Mouse (Mus musculus) erythroblast, embryonic 14.5 days (primary cell): ENCODE measurements around the gene Sphk2. TPM values are rescaled to one million over a fixed set of nuclear protein-coding genes. Genes with fewer than 3 reads are reported as not detected.
"Not testable (repeated sequence)": the region's sequence is repeated elsewhere in the genome, so short reads cannot be mapped to it uniquely, and the experiment has no call there.

Experiments used
- H3K27me3 ChIP-seq: 2 replicates; pipeline ENCODE4 v1.6.1; 2012; ENCODE audit warnings: inconsistent platforms; ENCODE audit not compliant: control insufficient read depth
- H3K36me3 ChIP-seq: 2 replicates; pipeline ENCODE4 v1.6.1; 2012; ENCODE audit warnings: mild to moderate bottlenecking, inconsistent platforms; ENCODE audit not compliant: control insufficient read depth
- H3K4me1 ChIP-seq: 2 replicates; pipeline ENCODE4 v1.6.1; 2012; ENCODE audit warnings: inconsistent platforms; ENCODE audit not compliant: control insufficient read depth
- H3K4me3 ChIP-seq: replicated peaks from 2 replicates; pipeline ENCODE3; 2012; ENCODE audit warnings: moderate library complexity, mild to moderate bottlenecking, inconsistent platforms
- H3K9me3 ChIP-seq: 2 replicates; pipeline ENCODE4 v1.6.1; 2012; ENCODE audit warnings: low read length, inconsistent platforms, mixed read lengths; ENCODE audit not compliant: control insufficient read depth
- GATA1 ChIP-seq: IDR thresholded peaks from 2 replicates; pipeline ENCODE4 v1.6.1; 2012; ENCODE audit warnings: low read length, inconsistent platforms, mixed read lengths
- TAL1 ChIP-seq: IDR thresholded peaks from 3 replicates; pipeline ENCODE4 v1.6.1; 2012; ENCODE audit warnings: low read length, inconsistent platforms, mixed read lengths
- polyA plus RNA-seq: library from polyadenylated mRNA; stranded (reverse); fragments of >175 nt; gene quantifications from 2 replicates; pipeline ENCODE4 v1.2.3, GENCODE M21; 2012

The Sphk2 gene
- polyA plus RNA-seq, 1 experiment, result 5.7 TPM

DNA sequence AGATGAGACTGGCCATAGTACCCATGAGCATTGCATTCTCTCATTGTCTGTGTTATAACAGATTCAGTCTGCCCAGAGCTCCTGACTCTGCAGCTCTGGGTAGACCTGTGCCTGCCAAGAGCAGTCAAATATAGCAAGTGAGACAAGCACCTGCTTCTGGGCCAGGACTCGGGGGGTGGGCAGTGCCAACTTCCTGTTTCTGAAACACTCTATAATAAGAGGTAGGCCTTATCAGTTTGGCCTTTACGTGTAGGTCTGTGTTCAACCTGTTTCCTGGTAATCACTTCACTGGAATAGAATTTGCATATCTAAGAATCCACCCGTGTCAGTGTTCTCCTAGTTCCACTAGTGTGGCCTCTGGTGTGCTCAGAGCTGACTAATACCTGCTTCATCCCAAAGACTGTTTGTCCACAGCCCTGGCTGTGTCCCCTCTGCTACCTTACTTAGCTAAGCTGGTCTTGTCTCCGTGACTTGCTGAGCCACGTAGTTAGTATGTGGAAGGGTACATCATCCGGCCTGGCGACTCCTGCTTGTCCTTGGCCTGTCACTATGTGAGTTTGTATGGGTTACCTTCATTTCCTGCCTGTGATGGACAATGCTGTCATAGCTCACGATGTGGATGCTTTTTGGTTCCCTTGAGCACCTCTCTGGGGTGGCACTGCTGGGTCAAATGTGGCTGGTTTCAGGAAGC, 36.6 kb downstream of the Sphk2 start:
- H3K27me3 ChIP-seq, result no peaks in the 10 kb centered on the region
- H3K4me3 ChIP-seq, result no peak overlapping the region
- TF ChIP-seq TAL1, result no peak
- no peak for TF ChIP-seq GATA1
- H3K9me3 ChIP-seq, result no peaks in the 10 kb centered on the region
- no peaks in the 10 kb centered on the region for H3K36me3 ChIP-seq
- peaks cover 10% of the 10 kb centered on the region for H3K4me1 ChIP-seq

- no peaks in the 10 kb centered on the region for H3K9me3 ChIP-seq
- no peak overlapping the region for H3K4me3 ChIP-seq
- no peaks in the 10 kb centered on the region for H3K27me3 ChIP-seq
- no peaks in the 10 kb centered on the region for H3K36me3 ChIP-seq
- peaks cover 10% of the 10 kb centered on the region for H3K4me1 ChIP-seq
- no peak for TF ChIP-seq GATA1
- TF ChIP-seq TAL1, result no peak
Measured at GRCm38 (mm10) chr7:45679966-45680621, 37.7 kb downstream of the Sphk2 start.

GRCm38 (mm10) chr7:45678513-45678912, 39.3 kb downstream of the Sphk2 start:
- peaks cover 10% of the 10 kb centered on the region for H3K4me1 ChIP-seq
- H3K36me3 ChIP-seq, result no peaks in the 10 kb centered on the region
- H3K27me3 ChIP-seq, result no peaks in the 10 kb centered on the region
- H3K4me3 ChIP-seq, result no peak overlapping the region
- TF ChIP-seq TAL1 (no peak), GATA1 (no peak)
- H3K9me3 ChIP-seq, result no peaks in the 10 kb centered on the region

DNA sequence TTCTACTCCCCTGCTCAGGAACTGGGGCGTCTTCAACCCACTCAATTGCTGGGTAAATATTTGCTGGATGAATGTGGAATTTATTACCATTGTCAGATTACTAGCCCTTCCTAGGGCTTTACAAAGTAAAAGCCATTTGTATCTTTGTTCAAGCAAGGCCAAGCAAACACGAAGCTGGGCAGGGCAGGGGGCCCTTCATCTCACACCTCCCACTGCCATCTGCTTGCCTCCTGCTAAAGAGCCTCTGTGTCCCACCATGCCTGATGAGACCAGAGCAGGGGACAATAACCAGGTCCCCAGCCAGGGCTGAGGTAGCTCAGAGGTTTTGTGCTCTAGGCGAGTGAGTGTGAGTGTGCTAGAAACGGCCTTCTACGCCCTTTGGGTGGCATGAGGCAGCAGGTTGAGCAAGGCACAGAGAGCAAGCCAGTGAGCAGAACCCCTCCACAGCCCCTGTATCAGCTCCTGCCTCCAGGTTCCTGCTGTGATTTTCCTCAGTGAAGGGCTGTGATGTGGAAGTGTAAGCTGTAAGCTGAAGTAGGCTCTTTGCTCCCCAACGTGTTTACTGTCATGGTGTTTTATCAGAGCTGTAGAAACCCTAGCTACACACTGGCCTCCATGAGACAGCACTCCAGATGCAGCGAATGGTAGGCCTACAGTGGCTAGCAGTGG, 40.0 kb downstream of the Sphk2 start:
- peaks cover 8% of the 10 kb centered on the region for H3K4me1 ChIP-seq
- no peaks in the 10 kb centered on the region for H3K9me3 ChIP-seq
- no peak overlapping the region for H3K4me3 ChIP-seq
- H3K36me3 ChIP-seq, result no peaks in the 10 kb centered on the region
- TF ChIP-seq TAL1, result no peak
- no peak for TF ChIP-seq GATA1
- H3K27me3 ChIP-seq, result no peaks in the 10 kb centered on the region

DNA sequence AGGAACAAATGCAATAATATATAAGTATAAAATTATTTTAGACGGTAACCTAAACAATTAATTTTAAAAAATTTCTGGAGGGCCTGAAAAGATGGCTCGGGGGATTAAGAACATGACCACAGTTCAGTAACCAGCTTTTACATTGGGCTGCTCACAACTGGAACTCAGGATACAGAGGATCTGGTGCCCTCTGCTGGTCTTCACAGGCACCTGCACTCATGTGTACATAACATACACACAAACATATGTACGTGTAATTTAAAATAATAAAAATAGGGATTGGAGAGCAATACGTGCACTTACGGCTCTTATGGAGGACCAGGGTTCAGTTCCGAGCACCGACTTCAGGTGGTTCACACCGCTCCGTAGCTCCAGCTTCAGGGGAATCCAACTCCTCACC, 48.9 kb downstream of the Sphk2 start:
- Histone ChIP-seq H3K4me3 (no peak overlapping the region), H3K9me3 (peaks cover 6% of the 10 kb centered on the region), H3K4me1 (no peaks in the 10 kb centered on the region), H3K27me3 (peaks cover 4% of the 10 kb centered on the region; the same call in 1 of the 2 replicates), H3K36me3 (no peaks in the 10 kb centered on the region)
- no peak for TF ChIP-seq GATA1
- no peak for TF ChIP-seq TAL1

GRCm38 (mm10) chr7:45667761-45668160, 50.0 kb downstream of the Sphk2 start:
- H3K36me3 ChIP-seq, result no peaks in the 10 kb centered on the region
- H3K27me3 ChIP-seq, result peaks cover 4% of the 10 kb centered on the region; the same call in 1 of the 2 replicates
- H3K4me3 ChIP-seq, result no peak overlapping the region
- no peak for TF ChIP-seq TAL1
- TF ChIP-seq GATA1, result no peak
- no peaks in the 10 kb centered on the region for H3K4me1 ChIP-seq
- peaks cover 6% of the 10 kb centered on the region for H3K9me3 ChIP-seq

GRCm38 (mm10) chr7:45666161-45666560, 51.6 kb downstream of the Sphk2 start, which contains the start of gene Fut2:
Fut2 (minus strand) TSS chr7:45666394.
- H3K27me3 ChIP-seq, result peaks cover 4% of the 10 kb centered on the region; the same call in 1 of the 2 replicates
- no peak for TF ChIP-seq TAL1
- TF ChIP-seq GATA1, result no peak
- H3K36me3 ChIP-seq, result no peaks in the 10 kb centered on the region
- no peak within 1 kb of the TSS for H3K4me3 ChIP-seq
- H3K4me1 ChIP-seq, result no peaks in the 10 kb centered on the region
- peaks cover 6% of the 10 kb centered on the region for H3K9me3 ChIP-seq

DNA sequence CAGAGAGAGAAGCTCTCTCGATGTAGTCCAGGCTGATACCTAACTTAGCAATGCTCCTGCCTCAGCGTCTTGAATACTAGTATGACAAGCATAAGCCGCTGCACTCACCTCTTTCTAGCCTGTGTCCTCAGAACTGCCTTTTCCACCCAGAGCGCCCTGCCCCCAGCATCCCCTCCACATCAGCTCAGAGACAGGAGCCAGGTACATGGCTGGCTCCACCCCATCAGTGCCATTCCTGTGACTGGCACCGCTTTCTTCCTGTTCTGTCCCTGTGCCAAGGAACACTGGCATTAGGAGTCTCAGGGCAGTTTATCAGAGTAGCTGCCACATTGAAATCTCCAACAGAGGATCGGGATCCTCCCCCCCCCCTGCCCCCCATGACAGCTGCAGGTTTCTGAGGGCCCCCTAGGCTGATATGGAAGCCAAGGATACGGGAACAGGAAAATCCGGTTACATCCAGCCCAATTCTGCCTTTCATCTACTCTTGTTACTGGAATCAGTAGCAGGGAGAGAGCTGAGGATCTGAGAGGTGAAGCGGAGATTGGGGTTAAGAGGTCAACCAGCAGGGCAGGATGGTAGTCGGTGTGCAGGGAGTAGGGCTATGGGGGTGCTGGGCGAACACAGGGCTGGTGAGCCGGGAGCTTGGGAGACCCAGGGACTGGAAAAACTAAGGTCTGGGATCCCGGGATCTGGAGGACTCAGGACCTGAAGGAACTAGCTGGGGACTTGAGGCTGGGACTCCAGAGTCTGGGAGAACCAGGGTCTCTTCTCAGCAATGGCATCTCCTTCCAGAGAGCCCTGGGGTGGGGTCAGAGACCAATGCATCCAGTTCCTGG, 52.3 kb downstream of the Sphk2 start:
- H3K27me3 ChIP-seq, result peaks cover 4% of the 10 kb centered on the region; the same call in 1 of the 2 replicates
- no peaks in the 10 kb centered on the region for H3K4me1 ChIP-seq
- no peaks in the 10 kb centered on the region for H3K36me3 ChIP-seq
- no peak overlapping the region for H3K4me3 ChIP-seq
- TF ChIP-seq TAL1 (no peak), GATA1 (no peak)
- peaks cover 6% of the 10 kb centered on the region for H3K9me3 ChIP-seq

DNA sequence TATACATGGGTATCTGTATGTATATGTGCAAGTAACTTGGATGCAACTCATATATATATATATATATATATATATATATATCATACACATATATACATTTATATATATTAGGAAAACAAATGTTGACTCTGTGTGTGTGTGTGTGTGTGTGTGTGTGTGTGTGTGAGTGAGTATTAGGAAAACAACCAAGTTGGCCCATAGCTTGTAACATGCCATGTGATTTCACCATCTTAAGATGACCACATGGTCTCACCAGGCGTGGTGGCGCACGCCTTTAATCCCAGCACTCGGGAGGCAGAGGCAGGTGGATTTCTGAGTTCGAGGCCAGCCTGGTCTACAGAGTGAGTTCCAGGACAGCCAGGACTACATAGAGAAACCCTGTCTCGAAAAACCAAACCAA, 56.1 kb downstream of the Sphk2 start:
- H3K4me3 ChIP-seq, H3K9me3 ChIP-seq, H3K36me3 ChIP-seq, H3K4me1 ChIP-seq, H3K27me3 ChIP-seq: not testable (repeated sequence)
